Mouse (Mus musculus) megakaryocyte, embryonic 14.5 days (primary cell): ENCODE measurements around the gene Bsg. TPM values are rescaled to one million over a fixed set of nuclear protein-coding genes. Genes with fewer than 3 reads are reported as not detected.

ENCODE experiments used
- H3K27me3 ChIP-seq: replicated peaks from 2 replicates; pipeline ENCODE3; 2012; ENCODE audit warnings: inconsistent platforms
- H3K36me3 ChIP-seq: replicated peaks from 2 replicates; pipeline ENCODE3; 2012; ENCODE audit warnings: low read length, inconsistent platforms, mixed read lengths
- H3K4me1 ChIP-seq: 2 replicates; pipeline ENCODE4 v1.6.1; 2012; ENCODE audit warnings: inconsistent platforms
- H3K4me3 ChIP-seq: replicated peaks from 2 replicates; pipeline ENCODE3; 2012; ENCODE audit warnings: moderate library complexity, mild to moderate bottlenecking, inconsistent platforms
- H3K9me3 ChIP-seq: 2 replicates; pipeline ENCODE4 v1.6.1; 2012; ENCODE audit warnings: inconsistent platforms
- FLI1 ChIP-seq: IDR thresholded peaks from 2 replicates; pipeline ENCODE4 v1.6.1; 2012; ENCODE audit warnings: low read length, inconsistent platforms, mixed read lengths
- GATA1 ChIP-seq: IDR thresholded peaks from 3 replicates; pipeline ENCODE4 v1.6.1; 2012; ENCODE audit warnings: mixed read lengths, low read length, inconsistent platforms, borderline replicate concordance
- polyA plus RNA-seq: library from polyadenylated mRNA; stranded (reverse); fragments of >175 nt; gene quantifications from 2 replicates; pipeline ENCODE4 v1.2.3, GENCODE M21; 2012; ENCODE audit warnings: low replicate concordance; ENCODE audit not compliant: insufficient read depth

Bsg gene
- polyA plus RNA-seq, 1 experiment: 3,272 TPM

- no peak for TF ChIP-seq FLI1
- TF ChIP-seq GATA1: no peak
- H3K4me3 ChIP-seq: peak overlapping the region; percentile 98
- H3K4me1 ChIP-seq: peaks cover 34% of the 10 kb centered on the region
- no peaks in the 10 kb centered on the region for H3K9me3 ChIP-seq
- H3K36me3 ChIP-seq: peaks cover 28% of the 10 kb centered on the region
- peaks cover 12% of the 10 kb centered on the region for H3K27me3 ChIP-seq
Observed at GRCm38 (mm10) chr10:79669576-79670057, 34.7 kb upstream of the Bsg start.

- Histone ChIP-seq H3K4me1 (peaks cover 34% of the 10 kb centered on the region), H3K27me3 (peaks cover 6% of the 10 kb centered on the region), H3K36me3 (peaks cover 32% of the 10 kb centered on the region), H3K9me3 (no peaks in the 10 kb centered on the region), H3K4me3 (peak overlapping the region; percentile 98)
- TF ChIP-seq FLI1: no peak
- TF ChIP-seq GATA1: no peak
Observed at GRCm38 (mm10) chr10:79670071-79670888, 34.0 kb upstream of the Bsg start.

- peaks cover 45% of the 10 kb centered on the region for H3K36me3 ChIP-seq
- no peaks in the 10 kb centered on the region for H3K9me3 ChIP-seq
- H3K4me3 ChIP-seq: no peak overlapping the region
- TF ChIP-seq GATA1 (no peak), FLI1 (no peak)
- H3K4me1 ChIP-seq: peaks cover 34% of the 10 kb centered on the region
- H3K27me3 ChIP-seq: no peaks in the 10 kb centered on the region
Observed at GRCm38 (mm10) chr10:79671396-79672087, 32.7 kb upstream of the Bsg start.

GRCm38 (mm10) chr10:79672088-79672455, 32.2 kb upstream of the Bsg start:
- TF ChIP-seq FLI1: no peak
- TF ChIP-seq GATA1: no peak

GRCm38 (mm10) chr10:79673054-79673453, 31.2 kb upstream of the Bsg start:
- TF ChIP-seq FLI1: no peak
- no peak for TF ChIP-seq GATA1
- Histone ChIP-seq H3K4me3 (no peak overlapping the region), H3K9me3 (peaks cover under 1% of the 10 kb centered on the region), H3K4me1 (peaks cover 34% of the 10 kb centered on the region), H3K36me3 (peaks cover 47% of the 10 kb centered on the region), H3K27me3 (no peaks in the 10 kb centered on the region)

More at GRCm38 (mm10) chr10:79672088-79672455, 32.2 kb upstream of the Bsg start:
- Histone ChIP-seq H3K9me3 (no peaks in the 10 kb centered on the region), H3K27me3 (no peaks in the 10 kb centered on the region), H3K4me1 (peaks cover 34% of the 10 kb centered on the region), H3K36me3 (peaks cover 47% of the 10 kb centered on the region), H3K4me3 (no peak overlapping the region)

- peaks cover 49% of the 10 kb centered on the region for H3K36me3 ChIP-seq
- H3K4me3 ChIP-seq: no peak overlapping the region
- peaks cover 11% of the 10 kb centered on the region for H3K9me3 ChIP-seq
- peaks cover 23% of the 10 kb centered on the region for H3K4me1 ChIP-seq
- H3K27me3 ChIP-seq: no peaks in the 10 kb centered on the region
- TF ChIP-seq GATA1: no peak
- TF ChIP-seq FLI1: no peak
Observed at GRCm38 (mm10) chr10:79675346-79676035, 28.8 kb upstream of the Bsg start.

- no peak for TF ChIP-seq GATA1
- TF ChIP-seq FLI1: no peak
- Histone ChIP-seq H3K9me3 (peaks cover 11% of the 10 kb centered on the region), H3K4me1 (peaks cover 41% of the 10 kb centered on the region), H3K4me3 (peak overlapping the region; percentile 99), H3K36me3 (peaks cover 39% of the 10 kb centered on the region), H3K27me3 (no peaks in the 10 kb centered on the region)
Observed at GRCm38 (mm10) chr10:79680606-79681495, 23.4 kb upstream of the Bsg start.

GRCm38 (mm10) chr10:79681591-79682245, 22.6 kb upstream of the Bsg start, which contains the start of gene Cdc34:
Gene Cdc34, plus strand, starts transcription at chr10:79682195.
- H3K4me3 ChIP-seq: peak within 1 kb of the TSS; percentile 99
- H3K9me3 ChIP-seq: peaks cover 11% of the 10 kb centered on the region
- H3K4me1 ChIP-seq: peaks cover 49% of the 10 kb centered on the region
- peaks cover 39% of the 10 kb centered on the region for H3K36me3 ChIP-seq
- no peaks in the 10 kb centered on the region for H3K27me3 ChIP-seq
- TF ChIP-seq GATA1 (no peak), FLI1 (peak; percentile 71; the same call in 1 of the 2 replicates)
